Mouse (Mus musculus) mature B cell (primary cell): ENCODE measurements around the gene Cd247.

Experiments
- in situ Hi-C: fragments of 300-500 bp; cut with MboI; formaldehyde crosslinking; loops from 2 replicates; pipeline ENCODE4 v1.14.3; 2019

Gene Cd247

GRCm38 (mm10) chr1:165818145-165818860 is 29.8 kb downstream of the Cd247 start:
- in situ Hi-C loops = no loop called here

- in situ Hi-C loops = no loop called here
Measured at GRCm38 (mm10) chr1:165819147-165819546, 30.7 kb downstream of the Cd247 start.

GRCm38 (mm10) chr1:165822031-165822430 is 33.5 kb downstream of the Cd247 start:
- in situ Hi-C loops = no loop called here

- in situ Hi-C loops = no loop called here
Measured at GRCm38 (mm10) chr1:165828173-165828572, 39.7 kb downstream of the Cd247 start.

- in situ Hi-C loops = no loop called here
Measured at GRCm38 (mm10) chr1:165828615-165829014, 40.1 kb downstream of the Cd247 start.

GRCm38 (mm10) chr1:165829890-165830289 is 41.4 kb downstream of the Cd247 start:
- in situ Hi-C loops = no loop called here

GRCm38 (mm10) chr1:165833244-165833643 is 44.8 kb downstream of the Cd247 start:
- in situ Hi-C loops = no loop called here

GRCm38 (mm10) chr1:165833910-165834632 is 45.6 kb downstream of the Cd247 start:
- in situ Hi-C loops = no loop called here

- in situ Hi-C loops = no loop called here
Measured at GRCm38 (mm10) chr1:165834633-165834975, 46.1 kb downstream of the Cd247 start.

- in situ Hi-C loops = no loop called here
Measured at GRCm38 (mm10) chr1:165836461-165836860, 48.0 kb downstream of the Cd247 start.

- in situ Hi-C loops = no loop called here
Measured at GRCm38 (mm10) chr1:165837546-165837945, 49.1 kb downstream of the Cd247 start.

GRCm38 (mm10) chr1:165839201-165839600 is 50.7 kb downstream of the Cd247 start:
- in situ Hi-C loops = no loop called here

GRCm38 (mm10) chr1:165840548-165841230 is 52.2 kb downstream of the Cd247 start:
- in situ Hi-C loops = loop anchor here (10.0 kb wide), 1 partner anchor 314 kb away; no protein-coding TSS in a partner anchor

GRCm38 (mm10) chr1:165842170-165842569 is 53.7 kb downstream of the Cd247 start:
- in situ Hi-C loops = loop anchor here (10.0 kb wide), 1 partner anchor 313 kb away; no protein-coding TSS in a partner anchor

- in situ Hi-C loops = loop anchor here (10.0 kb wide), 1 partner anchor 311 kb away; no protein-coding TSS in a partner anchor
Measured at GRCm38 (mm10) chr1:165843586-165843985, 55.1 kb downstream of the Cd247 start.

- in situ Hi-C loops = loop anchor here (10.0 kb wide), 1 partner anchor 310 kb away; no protein-coding TSS in a partner anchor
Measured at GRCm38 (mm10) chr1:165844466-165844951, 56.0 kb downstream of the Cd247 start.

GRCm38 (mm10) chr1:165844956-165845355 is 56.5 kb downstream of the Cd247 start:
- in situ Hi-C loops = loop anchor here (10.0 kb wide), 1 partner anchor 310 kb away; no protein-coding TSS in a partner anchor

- in situ Hi-C loops = loop anchor here (10.0 kb wide), 1 partner anchor 309 kb away; no protein-coding TSS in a partner anchor
Measured at GRCm38 (mm10) chr1:165845366-165845765, 56.9 kb downstream of the Cd247 start.

GRCm38 (mm10) chr1:165848417-165848816 is 59.9 kb downstream of the Cd247 start:
- in situ Hi-C loops = loop anchor here (10.0 kb wide), 1 partner anchor 306 kb away; no protein-coding TSS in a partner anchor

- in situ Hi-C loops = loop anchor here (10.0 kb wide), 1 partner anchor 306 kb away; no protein-coding TSS in a partner anchor
Measured at GRCm38 (mm10) chr1:165848881-165849280, 60.4 kb downstream of the Cd247 start.

- in situ Hi-C loops = loop anchor here (10.0 kb wide), 1 partner anchor 305 kb away; no protein-coding TSS in a partner anchor
Measured at GRCm38 (mm10) chr1:165849458-165850445, 61.3 kb downstream of the Cd247 start.
